Mouse (Mus musculus) heart, adult 18-20 months (tissue): ENCODE data around the gene Gm49396. TPM values are rescaled to one million over a fixed set of nuclear protein-coding genes. Genes with fewer than 3 reads are reported as not detected.

Source experiments
- DNase-seq, 2 experiments: peaks; one replicate each; pipeline ENCODE4 v3.0.0; 2021 to 2022; ENCODE audit warnings: mixed read lengths in 1 of 2
- total RNA-seq, 2 experiments: library from RNA; stranded (reverse); gene quantifications; 2 replicates each; pipeline ENCODE4 v1.2.3; 2021

The Gm49396 gene
- total RNA-seq, 2 experiments from 2014 or later = 0.35 to 1.1 TPM

GRCm38 (mm10) chr7:30552102-30553020 is 10.8 kb upstream of the Gm49396 start, which contains the start of the genes Hspb6 and Proser3:
TSS of gene Hspb6 (plus strand) at chr7:30552178.
TSS of gene Proser3 (minus strand) at chr7:30552299.
- DNase-seq = peak; percentile 99

GRCm38 (mm10) chr7:30553021-30553589 is 10.0 kb upstream of the Gm49396 start:
- DNase-seq = peak; percentile 79 to 80

- peak in 1 of 2 experiments; percentile 33 for DNase-seq
Measured at GRCm38 (mm10) chr7:30553810-30554584, 9.1 kb upstream of the Gm49396 start.

DNA sequence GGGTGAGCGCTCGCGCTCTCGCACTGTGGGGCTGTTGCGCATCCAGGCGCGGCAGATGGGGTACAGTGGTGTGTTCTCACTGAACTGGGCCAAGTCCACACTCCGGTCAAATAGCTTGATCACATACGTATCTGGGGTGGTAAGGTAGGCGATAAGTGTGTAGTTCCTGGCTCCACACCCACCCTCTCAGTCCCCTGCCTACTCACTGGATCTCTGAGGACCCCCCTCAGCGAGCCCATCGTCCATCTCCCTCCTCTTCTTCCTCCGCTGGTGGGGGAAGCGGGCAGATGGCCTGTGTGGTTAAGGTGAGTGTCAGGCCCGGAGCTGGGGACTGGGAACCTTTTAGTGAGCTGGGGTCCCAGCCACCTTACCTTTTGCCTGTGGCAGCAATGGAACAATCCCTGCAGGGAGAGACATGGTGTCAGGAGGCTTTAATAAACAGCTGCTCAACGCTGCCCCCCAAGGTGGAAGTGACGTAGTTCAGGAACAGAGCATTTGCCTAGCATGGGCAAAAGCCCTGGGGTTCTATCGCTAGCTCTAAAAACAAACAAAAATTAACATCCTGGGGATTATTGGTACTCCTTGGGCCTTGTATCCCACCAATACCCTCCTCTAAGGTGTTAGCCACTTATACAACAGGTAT is 6.1 kb upstream of the Gm49396 start:
- no peak for DNase-seq

- no peak for DNase-seq
Measured at GRCm38 (mm10) chr7:30557901-30558514, 5.1 kb upstream of the Gm49396 start.

- DNase-seq = no peak
Measured at GRCm38 (mm10) chr7:30558656-30559442, 4.3 kb upstream of the Gm49396 start.

DNA sequence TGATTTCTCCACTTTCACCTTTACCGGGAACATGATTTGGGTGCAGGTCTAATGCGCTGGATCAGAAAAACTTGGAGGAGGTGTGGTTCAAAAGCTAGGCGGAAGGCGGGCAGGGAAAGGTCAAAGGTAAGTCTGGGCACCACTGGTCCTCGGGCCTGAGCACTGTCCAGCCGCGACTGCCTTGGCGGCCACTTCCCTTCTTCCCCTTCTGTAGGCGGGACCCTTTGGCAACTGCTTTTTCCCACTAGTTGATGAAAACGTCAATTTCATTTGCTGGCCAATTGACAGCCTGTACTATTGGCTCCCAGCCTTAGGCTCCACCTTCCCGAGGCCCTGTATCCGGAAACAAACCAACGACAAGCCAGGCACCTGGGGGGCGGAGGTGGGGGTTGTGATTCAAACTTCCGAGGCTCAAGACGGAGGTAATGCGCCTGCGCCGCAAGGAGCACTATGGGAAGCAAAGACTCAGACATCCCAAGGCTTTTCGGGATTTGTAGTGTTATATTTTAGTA is 3.6 kb upstream of the Gm49396 start, which contains the start of gene Lin37:
Gene Lin37, minus strand, starts transcription at position 396 of the 512 bp plus-strand sequence.
- peak; percentile 96 to 99 for DNase-seq

DNA sequence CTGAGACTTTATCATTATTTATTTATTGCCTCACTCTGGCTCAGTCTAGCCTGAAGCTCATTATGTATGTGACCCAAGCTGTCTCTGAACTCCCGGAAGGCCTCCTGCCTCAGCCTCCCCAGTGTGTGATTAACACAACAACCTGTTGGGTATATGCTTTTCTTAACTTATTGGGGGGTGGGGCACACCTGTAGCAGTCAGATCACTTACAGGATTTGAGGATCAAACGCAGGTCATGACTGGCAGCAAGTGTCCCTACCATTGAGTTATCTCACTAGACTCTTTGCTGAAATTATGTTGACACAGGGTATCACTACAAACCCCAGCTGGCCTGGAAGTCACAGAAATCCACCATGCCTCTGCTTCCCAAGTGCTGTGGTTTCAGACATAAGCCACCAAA is 2.8 kb upstream of the Gm49396 start:
- no peak for DNase-seq

DNA sequence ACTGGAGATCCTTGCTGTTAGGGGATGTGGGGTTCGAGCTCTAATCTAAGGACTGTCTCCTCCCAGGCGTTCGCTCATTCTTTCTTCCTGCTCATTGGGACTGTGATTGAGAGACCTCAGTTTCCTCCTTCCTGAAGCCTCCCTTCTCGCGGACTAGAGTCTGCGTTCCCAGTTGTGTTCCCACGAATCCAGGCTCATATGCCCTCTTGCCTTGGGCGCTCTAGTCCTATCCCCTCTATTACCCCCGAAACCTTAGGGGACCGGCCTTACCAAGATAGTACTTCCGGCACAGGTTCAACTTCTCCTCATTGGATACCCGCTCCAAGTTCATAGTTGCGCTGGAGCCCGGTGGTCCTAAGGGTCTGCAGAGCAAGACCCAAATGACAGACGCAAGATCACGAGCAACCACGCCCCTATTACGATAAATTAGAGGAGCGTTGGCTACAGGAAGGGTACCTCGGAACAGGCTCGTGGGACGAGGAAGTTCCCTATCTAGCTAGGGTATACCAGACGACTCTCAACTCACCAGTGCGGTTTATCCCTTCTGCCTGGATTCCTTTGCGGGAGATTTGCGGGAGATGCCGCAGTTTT is 523 bp upstream of the Gm49396 start:
- DNase-seq = no peak

DNA sequence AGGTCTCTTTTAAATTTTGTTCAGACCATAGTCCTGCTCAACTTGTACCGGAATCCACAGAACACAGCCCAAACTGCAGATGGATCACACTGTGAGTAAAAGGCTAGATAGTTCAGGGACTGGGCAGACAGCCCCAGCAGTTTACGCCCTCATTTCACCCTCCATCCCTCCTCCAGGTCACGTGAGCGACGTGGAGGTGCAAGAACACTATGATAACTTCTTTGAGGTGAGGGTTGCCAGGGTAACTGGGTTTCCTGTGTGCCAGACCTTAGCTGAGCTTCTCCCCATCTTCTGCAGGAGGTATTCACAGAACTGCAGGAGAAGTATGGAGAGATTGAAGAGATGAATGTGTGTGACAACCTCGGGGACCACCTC is 749 bp downstream of the Gm49396 start:
- no peak for DNase-seq

GRCm38 (mm10) chr7:30564970-30565571 is 1.9 kb downstream of the Gm49396 start, which contains the start of gene Igflr1:
TSS of gene Igflr1 (plus strand) at chr7:30565427.
- DNase-seq = no peak

DNA sequence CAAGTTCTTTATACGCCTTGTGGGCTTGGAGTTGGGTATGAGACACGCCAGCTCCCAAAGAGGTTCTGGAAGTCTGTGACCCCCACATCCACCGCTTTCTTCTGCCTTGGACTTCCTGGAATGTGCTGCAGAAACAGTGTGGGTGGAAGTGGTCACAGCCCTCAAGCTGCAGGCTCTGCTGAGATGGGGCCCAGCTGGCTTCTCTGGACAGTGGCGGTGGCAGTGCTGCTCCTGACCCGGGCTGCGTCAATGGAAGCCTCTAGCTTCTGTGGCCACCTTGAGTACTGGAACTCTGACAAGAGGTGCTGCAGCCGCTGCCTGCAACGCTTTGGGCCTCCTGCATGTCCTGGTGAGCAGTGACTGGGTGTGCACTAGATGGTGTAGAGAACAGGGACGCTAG is 2.9 kb downstream of the Gm49396 start:
- no peak for DNase-seq

DNA sequence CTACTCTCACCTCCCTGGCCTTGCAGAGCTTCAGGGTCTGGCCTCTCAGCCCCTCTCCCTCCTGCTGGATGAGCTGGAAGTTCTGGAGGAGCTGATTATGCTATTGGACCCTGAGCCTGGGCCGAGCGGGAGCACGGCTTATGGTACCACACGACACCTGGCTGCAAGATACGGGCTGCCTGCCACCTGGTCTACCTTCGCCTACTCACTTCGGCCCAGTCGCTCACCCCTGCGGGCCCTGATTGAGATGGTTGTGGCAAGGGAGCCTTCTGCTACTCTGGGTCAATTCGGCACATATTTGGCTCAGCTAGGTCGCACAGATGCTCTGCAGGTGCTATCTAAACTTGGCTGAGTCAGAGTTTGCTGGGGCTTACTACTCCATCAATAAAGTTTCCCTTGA is 4.4 kb downstream of the Gm49396 start:
- DNase-seq = no peak

DNA sequence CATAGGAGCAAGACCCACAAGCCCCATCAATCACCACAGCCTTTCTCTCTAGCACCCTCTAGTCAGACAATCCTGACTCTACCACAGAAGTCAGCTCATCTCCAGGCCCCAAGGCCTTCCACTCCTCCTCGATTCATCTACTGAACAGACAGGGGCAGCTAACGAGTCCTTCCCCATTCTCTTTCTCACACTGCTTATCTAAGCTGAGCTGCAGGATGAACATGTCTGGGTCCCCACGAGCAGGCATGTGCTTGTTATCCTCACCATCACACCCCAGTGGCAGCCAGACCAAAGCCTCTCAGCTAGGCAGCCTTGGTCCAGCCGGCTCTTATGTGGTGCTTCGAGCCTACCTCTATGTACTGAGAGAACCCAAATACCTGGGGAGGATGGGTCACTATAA is 9.2 kb downstream of the Gm49396 start:
- DNase-seq = no peak

DNA sequence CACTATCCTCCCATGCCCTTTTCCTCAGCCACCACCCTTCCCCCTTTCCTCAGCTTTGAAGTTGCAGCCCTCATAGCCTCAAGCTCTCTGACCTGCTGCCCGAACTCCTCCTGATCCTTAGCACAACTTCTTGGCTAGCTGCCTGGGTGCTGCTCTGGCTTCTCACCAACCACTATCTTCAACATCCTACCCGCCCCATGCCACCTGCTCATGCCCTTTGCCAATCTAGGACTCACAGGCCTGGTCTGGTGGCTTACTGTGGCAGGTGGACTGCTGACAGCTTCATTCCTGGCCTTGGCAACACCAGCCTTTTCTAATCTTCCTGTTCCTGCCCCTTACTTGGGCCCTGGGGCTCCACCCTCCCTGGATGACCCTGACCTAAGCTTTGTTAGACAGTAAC is 9.8 kb downstream of the Gm49396 start:
- DNase-seq = peak; percentile 69 to 75

GRCm38 (mm10) chr7:30579950-30580349 is 16.8 kb downstream of the Gm49396 start:
- no peak for DNase-seq

DNA sequence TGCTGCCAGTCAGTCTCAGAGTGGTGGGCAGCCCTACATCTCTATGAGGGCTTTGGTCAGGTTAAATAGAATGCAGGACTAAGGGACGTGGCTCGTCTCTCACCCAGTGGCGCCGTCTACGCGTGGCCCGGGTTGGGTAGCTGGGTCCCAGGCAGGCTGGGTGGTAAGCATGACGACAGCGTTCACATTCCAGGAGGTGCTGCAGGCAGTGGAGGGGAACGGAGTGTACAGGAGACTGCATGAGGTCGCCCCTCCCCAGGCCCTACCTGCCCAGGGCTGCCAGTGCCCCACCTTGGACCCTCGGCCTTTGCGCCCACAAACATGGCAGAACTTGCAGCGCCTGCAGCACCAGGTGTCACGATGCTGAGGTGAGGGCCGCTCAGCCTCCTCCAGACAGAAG is 18.4 kb downstream of the Gm49396 start:
- no peak for DNase-seq

GRCm38 (mm10) chr7:30584339-30584738 is 21.2 kb downstream of the Gm49396 start:
- DNase-seq = no peak

GRCm38 (mm10) chr7:30585170-30585569 is 22.0 kb downstream of the Gm49396 start:
- no peak for DNase-seq
